Mouse (Mus musculus): ENCODE results near the gene Hormad2.

Gene Hormad2

GRCm38 (mm10) chr11:4336693-4337283, 104.1 kb downstream of the Hormad2 start:
- no peak for DNase-seq

- no peak for DNase-seq
Measured at GRCm38 (mm10) chr11:4335810-4336692, 104.9 kb downstream of the Hormad2 start.

DNA sequence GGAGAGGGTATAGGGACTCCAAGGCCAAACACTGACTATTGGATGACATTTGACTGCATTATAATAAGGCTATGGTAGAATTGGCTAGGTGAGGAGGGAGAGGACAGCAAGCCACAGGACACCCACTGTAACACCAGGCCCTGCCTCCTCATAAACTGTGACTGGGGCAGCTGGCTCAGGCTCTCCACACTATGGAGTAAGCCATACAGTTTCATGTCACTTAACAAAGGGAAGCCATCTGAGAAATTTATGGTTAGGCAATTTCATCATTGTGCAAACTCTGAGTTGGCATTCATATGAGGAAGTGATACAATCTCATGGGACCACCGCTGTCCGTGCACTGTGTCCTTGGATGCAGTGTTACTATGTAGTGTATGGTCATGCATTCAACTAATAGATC, 107.9 kb downstream of the Hormad2 start:
- no peak for DNase-seq

DNA sequence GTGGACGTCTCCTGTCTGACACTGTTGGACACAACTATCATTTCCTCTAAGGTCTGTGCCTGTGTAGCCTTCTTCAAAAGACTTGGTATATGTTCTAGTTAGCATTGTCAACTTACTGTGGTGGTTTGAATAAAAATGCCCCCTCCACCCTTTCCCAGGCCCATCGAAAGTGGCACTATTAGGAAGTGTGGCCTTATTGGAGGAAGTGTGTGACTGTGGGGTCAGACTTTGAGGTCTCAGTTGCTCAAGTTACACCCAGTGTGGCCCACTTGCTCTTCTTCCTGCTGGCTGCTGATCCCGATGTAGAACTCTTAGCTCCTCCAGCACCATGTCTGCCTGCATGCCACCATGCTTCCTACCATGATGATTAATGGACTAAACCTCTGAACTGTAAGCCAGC, 112.7 kb downstream of the Hormad2 start:
- DNase-seq = no peak

GRCm38 (mm10) chr11:4323481-4323880, 117.4 kb downstream of the Hormad2 start:
- peak; percentile 67 to 78 for DNase-seq

DNA sequence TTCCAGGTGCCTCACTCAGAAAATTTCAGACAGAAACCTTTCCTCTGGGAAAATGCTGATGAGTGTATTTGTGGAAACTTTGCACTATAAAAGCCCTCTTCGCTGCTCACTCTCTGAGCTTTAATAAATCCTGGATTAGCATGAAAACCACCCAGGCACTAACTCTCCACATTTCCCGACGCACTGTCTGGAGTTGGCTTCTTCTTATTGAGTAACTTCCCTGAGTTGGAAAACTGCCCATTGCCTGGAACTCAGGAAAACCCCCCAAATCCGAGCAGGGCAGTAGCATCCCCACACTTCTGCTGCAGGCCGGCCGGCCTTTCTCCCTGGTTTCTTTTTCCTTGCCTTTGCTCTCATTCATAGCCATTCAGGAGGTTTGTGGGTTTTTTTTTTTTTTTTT, 118.0 kb downstream of the Hormad2 start:
- no peak for DNase-seq

DNA sequence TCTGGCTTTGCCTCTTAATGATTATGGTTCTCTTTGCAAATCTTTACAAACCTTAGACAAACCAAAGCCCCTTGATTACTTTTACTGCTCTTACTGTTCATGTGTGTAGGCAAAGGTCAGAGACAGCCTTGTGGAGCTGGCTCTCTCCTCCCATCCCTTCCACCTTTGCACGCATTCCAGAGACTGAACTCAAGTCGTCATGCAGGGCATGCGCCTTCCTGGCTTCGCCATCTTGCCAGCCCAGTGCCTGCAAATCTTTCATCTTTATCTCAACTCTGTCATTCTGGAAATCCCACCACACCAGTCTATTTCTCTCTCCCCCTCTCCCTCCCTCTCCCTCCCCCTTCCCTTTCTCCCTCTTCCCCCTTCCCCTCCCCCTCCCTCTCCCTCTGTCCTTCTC, 120.0 kb downstream of the Hormad2 start:
- no peak for DNase-seq

- no peak for DNase-seq
Measured at GRCm38 (mm10) chr11:4319212-4319955, 121.5 kb downstream of the Hormad2 start.

- DNase-seq = no peak
Measured at GRCm38 (mm10) chr11:4318011-4318410, 122.9 kb downstream of the Hormad2 start.

- no peak for DNase-seq
Measured at GRCm38 (mm10) chr11:4317287-4317686, 123.6 kb downstream of the Hormad2 start.

GRCm38 (mm10) chr11:4312180-4312579, 128.7 kb downstream of the Hormad2 start:
- DNase-seq = no peak

GRCm38 (mm10) chr11:4310324-4310723, 130.6 kb downstream of the Hormad2 start:
- DNase-seq = no peak

DNA sequence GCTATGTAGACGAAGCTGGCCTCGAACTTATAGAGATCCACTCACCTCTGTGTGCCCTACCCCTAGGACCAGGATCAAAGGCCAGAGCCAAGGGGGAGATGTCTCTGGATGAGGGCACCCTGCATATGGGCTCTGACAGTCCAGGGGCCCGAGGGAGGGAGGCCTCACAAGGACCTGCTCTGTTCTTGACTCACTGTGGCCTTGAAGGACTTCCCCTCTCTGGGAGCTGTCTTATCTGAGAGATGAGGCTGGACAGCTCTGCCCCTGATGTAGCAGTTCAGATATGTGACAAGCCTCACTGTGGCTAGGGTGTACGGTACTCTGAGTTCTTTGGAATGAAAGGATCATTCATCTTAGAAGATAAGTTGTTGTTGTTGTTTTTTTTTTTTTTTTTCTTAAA, 131.3 kb downstream of the Hormad2 start:
- DNase-seq = no peak

DNA sequence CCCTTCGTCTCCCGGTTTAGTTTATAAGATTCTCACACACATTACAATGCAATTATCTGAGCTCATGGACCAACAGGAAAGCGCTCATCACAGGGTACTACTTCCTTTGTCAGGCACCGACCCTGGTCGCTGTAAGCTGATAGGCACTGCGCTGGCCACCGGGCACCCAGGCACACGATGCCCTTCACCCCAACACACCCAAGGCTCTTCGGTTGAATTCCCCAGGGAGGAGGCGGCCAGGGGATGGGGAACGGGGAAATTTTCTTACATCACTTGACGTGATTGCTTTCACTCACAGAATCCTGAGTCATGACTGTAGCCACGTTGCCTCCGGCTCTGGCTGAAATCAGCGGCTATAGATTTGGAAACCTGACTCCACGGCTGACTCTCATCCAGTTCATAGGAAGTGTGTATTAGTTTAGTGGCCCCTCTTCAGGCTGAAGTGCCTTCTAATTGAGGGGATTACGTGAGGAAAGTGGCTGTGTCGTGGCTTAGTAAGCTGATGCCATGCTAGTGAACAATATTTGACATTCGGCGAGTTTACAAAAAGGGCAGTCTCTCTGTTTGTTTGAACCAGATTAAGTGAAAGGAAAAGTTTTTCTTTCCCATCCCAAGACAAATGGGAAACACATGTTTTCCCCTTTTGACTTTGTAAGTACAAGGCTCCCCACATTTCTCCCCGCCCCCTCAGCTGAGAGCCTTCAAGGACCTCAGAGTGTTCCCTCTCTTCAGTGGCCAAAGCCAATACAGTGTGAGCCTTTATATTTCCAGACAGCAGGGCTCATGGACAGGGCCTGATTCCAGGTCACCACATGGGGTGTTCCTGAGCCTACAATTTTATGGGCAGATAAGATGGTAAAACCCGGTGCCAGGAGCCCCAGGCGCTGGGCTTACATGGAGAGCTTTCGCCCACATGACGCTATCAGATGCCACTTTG, 132.1 kb downstream of the Hormad2 start:
- peak; percentile 22 to 35 for DNase-seq

- no peak for DNase-seq
Measured at GRCm38 (mm10) chr11:4308060-4308513, 132.8 kb downstream of the Hormad2 start.

DNA sequence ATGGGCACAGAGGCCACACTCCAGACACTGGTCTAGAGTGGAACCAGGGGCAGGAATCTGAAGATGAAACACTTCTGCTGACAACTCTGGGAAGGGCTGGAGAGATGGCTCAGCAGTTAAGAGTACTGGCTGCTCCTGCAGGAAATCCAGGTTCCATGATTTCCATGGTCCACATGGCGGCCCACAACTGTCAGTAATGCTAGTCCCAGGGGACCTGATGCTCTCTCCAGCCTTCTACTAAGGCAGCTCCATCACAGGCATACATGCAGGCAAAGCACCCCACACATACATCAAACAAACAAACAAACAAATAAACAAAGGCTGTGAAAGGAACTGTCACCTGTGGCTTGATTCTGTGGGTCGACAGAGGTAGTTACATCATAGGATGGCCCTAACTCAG, 134.8 kb downstream of the Hormad2 start:
- DNase-seq = no peak

DNA sequence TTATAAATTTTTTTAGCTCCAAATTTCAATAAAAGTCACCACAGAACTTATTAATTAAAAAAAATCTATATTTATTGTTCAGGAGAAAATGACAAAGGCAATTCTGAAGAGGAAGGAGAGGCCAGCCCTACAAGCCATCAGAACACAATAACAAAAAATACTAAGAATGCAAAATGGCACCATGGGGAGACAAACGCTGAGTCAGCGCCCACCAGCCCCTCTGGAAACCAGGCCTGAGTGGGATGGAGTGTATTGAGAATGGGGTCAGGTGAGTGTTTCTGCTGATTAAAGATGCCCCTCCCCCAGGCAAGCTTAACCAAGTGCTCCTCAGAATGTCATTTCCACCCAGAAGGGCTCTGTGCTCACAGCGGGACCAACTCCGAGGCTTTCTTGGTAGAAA, 135.8 kb downstream of the Hormad2 start:
- no peak for DNase-seq

GRCm38 (mm10) chr11:4304203-4304602, 136.7 kb downstream of the Hormad2 start:
- no peak for DNase-seq

GRCm38 (mm10) chr11:4303033-4303432, 137.9 kb downstream of the Hormad2 start:
- no peak for DNase-seq

- DNase-seq = no peak
Measured at GRCm38 (mm10) chr11:4302363-4302913, 138.5 kb downstream of the Hormad2 start.

- no peak for DNase-seq
Measured at GRCm38 (mm10) chr11:4300683-4301082, 140.2 kb downstream of the Hormad2 start.

Measured in cerebellum, adult 18-20 months (tissue).